Mouse (Mus musculus): ENCODE data around the gene Spata13. TPM values are rescaled to one million over a fixed set of nuclear protein-coding genes. Genes with fewer than 3 reads are reported as not detected.
A peak's percentile ranks its signal among the peaks of the same experiment; 100 is the strongest.

The Spata13 gene
- polyA plus RNA-seq, 1 experiment = 8.3 TPM

GRCm38 (mm10) chr14:60630981-60631380, 2.8 kb upstream of the Spata13 start:
- Histone ChIP-seq H3K4me3 (ENCODE audit: insufficient read depth, low read depth, low read length) (no peak overlapping the region), H3K4me1 (ENCODE audit: control insufficient read depth, insufficient read depth, insufficient read length, low read length) (0 out of 2 replicates have a peak, but pooled peaks cover under 1% of the 10 kb centered on the region), H3K27ac (replicated peaks; ENCODE audit: low read depth, low read length) (no peak overlapping the region)

DNA sequence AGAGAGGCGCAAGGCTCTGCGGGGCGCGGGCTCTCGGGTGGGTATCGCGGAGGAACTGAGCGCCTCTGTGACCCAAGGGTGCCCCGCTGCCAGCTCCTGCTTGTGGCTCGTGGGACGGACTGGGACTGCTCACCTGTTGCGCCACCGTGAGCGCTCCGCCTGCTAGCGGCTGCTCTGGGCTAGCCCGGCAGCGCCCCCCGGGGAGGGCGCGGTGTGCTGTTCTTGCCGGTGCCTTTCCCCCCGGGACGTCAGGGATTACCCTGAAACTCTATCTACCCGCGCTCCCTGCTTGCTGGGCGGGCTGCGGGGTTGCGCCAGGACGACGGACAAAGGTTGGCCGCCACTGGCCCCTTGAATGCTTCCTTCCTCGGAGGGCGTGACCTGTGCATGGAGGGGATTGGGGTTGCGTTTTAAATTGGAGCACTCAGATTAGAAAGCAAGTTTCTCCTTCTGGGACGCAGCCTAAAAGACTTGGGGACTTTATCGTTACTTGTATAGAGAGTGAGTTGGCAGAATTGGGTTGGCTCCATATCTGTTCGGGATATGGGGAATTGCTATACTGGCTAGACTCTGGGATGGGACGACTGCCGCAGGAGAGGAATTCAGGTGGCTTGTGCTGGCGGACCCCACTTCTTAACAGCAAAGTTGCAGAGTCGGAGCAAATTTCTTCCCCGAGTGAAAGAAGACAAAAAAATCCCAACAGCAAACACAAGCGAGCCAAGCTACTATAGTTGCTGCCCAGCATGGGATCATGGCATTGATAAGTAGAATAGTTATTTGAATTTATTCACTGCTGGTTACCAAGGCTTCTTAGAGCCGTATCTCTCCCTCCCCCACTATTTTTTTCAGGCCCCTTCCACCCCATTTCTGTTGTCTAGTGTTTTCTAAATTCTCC, 1.3 kb downstream of the Spata13 start:
- Histone ChIP-seq H3K4me1 (ENCODE audit: control insufficient read depth, insufficient read depth, insufficient read length, low read length) (peaks cover 6% of the 10 kb centered on the region; the same call in 1 of the 2 replicates), H3K27ac (replicated peaks; ENCODE audit: low read depth, low read length) (peak overlapping the region; percentile 27; the same call in 1 of the 2 replicates), H3K4me3 (ENCODE audit: insufficient read depth, low read depth, low read length) (peak overlapping the region; percentile 73)

DNA sequence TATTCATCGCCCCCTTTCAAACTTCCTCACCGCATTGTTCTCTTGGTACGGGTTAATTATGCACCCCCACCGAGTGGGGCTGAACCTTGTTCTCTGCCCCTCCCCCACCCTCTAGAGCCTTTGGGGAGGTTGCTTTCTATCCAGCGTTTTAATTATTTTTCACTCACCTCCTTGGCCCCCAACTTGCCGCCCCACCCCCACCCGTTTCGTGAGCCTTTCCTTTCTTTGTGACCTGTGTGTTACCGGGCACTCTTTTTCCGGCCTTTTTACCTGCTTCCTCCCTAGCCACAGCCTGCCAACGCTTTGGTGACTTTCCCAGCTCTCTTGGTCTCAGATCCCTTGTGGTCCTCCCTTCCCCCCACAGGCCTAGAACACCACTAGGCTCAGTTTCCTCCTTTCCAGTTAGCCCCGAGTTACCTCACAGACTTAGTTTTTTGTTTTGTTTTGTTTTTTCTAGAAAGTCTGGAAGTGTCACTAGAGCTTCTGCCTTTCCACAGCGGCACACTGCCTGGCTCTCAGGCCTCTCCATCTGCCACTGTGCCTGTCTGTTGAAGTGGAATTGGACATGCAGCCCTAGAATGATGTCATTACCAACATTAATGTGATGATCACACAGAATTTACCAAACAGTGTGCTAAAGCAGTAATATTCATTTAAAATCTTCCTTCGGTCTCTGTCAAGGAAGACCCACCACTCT, 2.3 kb downstream of the Spata13 start:
- peak overlapping the region; percentile 73 for H3K4me3 ChIP-seq (ENCODE audit: insufficient read depth, low read depth, low read length)
- H3K4me1 ChIP-seq (ENCODE audit: control insufficient read depth, insufficient read depth, insufficient read length, low read length) = peaks cover 6% of the 10 kb centered on the region; the same call in 1 of the 2 replicates
- peak overlapping the region; percentile 55 for H3K27ac ChIP-seq (replicated peaks; ENCODE audit: low read depth, low read length)

- Histone ChIP-seq H3K27ac (replicated peaks; ENCODE audit: low read depth, low read length) (peak overlapping the region; percentile 55), H3K4me3 (ENCODE audit: insufficient read depth, low read depth, low read length) (peak overlapping the region; percentile 73; the same call in 1 of the 2 replicates)
Measured at GRCm38 (mm10) chr14:60636608-60636980, 2.8 kb downstream of the Spata13 start.

DNA sequence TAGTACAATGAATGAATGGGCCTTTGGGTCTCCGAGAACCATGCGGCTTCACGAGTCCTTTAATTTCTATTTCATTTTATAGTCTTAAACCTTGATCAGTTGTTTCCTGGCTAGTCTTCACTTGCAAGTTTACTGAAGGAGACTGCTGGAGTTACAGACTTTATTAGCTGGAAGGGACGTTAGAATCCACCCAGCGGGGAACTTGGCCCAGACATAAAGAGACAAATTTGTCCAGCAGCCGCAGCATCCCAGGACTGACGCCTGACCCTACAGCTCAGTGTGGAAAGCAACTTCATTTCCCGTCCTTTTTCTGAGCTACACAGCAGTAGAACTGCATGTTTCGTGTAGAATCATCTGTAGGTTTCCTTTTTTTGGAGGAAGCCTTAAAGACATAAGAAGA, 3.2 kb downstream of the Spata13 start:
- Histone ChIP-seq H3K4me3 (ENCODE audit: insufficient read depth, low read depth, low read length) (no peak overlapping the region), H3K27ac (replicated peaks; ENCODE audit: low read depth, low read length) (no peak overlapping the region), H3K4me1 (ENCODE audit: control insufficient read depth, insufficient read depth, insufficient read length, low read length) (peaks cover 6% of the 10 kb centered on the region; the same call in 1 of the 2 replicates)

More at GRCm38 (mm10) chr14:60636608-60636980, 2.8 kb downstream of the Spata13 start:
- peaks cover 6% of the 10 kb centered on the region; the same call in 1 of the 2 replicates for H3K4me1 ChIP-seq (ENCODE audit: control insufficient read depth, insufficient read depth, insufficient read length, low read length)

- no peak overlapping the region for H3K4me3 ChIP-seq (ENCODE audit: insufficient read depth, low read depth, low read length)
- peaks cover 6% of the 10 kb centered on the region; the same call in 1 of the 2 replicates for H3K4me1 ChIP-seq (ENCODE audit: control insufficient read depth, insufficient read depth, insufficient read length, low read length)
- no peak overlapping the region for H3K27ac ChIP-seq (replicated peaks; ENCODE audit: low read depth, low read length)
Measured at GRCm38 (mm10) chr14:60638159-60638558, 4.4 kb downstream of the Spata13 start.

- H3K27ac ChIP-seq (replicated peaks; ENCODE audit: low read depth, low read length) = no peak overlapping the region
- H3K4me1 ChIP-seq (ENCODE audit: control insufficient read depth, insufficient read depth, insufficient read length, low read length) = peaks cover 6% of the 10 kb centered on the region; the same call in 1 of the 2 replicates
- H3K4me3 ChIP-seq (ENCODE audit: insufficient read depth, low read depth, low read length) = no peak overlapping the region
Measured at GRCm38 (mm10) chr14:60639195-60639594, 5.4 kb downstream of the Spata13 start.

- peaks cover 4% of the 10 kb centered on the region; the same call in 1 of the 2 replicates for H3K4me1 ChIP-seq (ENCODE audit: control insufficient read depth, insufficient read depth, insufficient read length, low read length)
- H3K4me3 ChIP-seq (ENCODE audit: insufficient read depth, low read depth, low read length) = no peak overlapping the region
- H3K27ac ChIP-seq (replicated peaks; ENCODE audit: low read depth, low read length) = no peak overlapping the region
Measured at GRCm38 (mm10) chr14:60641120-60641519, 7.3 kb downstream of the Spata13 start.

DNA sequence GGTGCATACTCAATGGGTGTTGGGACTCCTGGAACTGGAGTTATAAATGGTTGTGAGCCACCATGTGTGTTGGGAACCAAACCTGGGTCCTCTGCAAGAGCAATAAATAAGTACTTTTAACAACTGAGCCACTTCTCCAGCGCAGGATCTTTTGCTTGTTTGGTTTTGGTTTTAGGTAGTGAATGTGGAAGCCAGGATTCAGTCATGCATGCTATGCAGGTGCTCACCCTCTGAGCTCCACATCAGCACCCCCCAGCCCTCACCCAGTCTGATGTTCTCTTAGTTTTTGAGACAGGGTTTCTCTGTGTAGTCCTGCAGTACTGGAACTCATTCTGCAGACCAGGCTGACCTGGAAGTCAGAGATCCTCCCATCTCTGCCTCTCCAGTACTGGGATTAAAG, 8.3 kb downstream of the Spata13 start:
- Histone ChIP-seq H3K4me3 (ENCODE audit: insufficient read depth, low read depth, low read length) (no peak overlapping the region), H3K27ac (replicated peaks; ENCODE audit: low read depth, low read length) (no peak overlapping the region), H3K4me1 (ENCODE audit: control insufficient read depth, insufficient read depth, insufficient read length, low read length) (no peaks in the 10 kb centered on the region)

- 0 out of 2 replicates have a peak, but pooled peaks cover 2% of the 10 kb centered on the region for H3K4me1 ChIP-seq (ENCODE audit: control insufficient read depth, insufficient read depth, insufficient read length, low read length)
- H3K4me3 ChIP-seq (ENCODE audit: insufficient read depth, low read depth, low read length) = no peak overlapping the region
- H3K27ac ChIP-seq (replicated peaks; ENCODE audit: low read depth, low read length) = no peak overlapping the region
Measured at GRCm38 (mm10) chr14:60643098-60643870, 9.5 kb downstream of the Spata13 start.

DNA sequence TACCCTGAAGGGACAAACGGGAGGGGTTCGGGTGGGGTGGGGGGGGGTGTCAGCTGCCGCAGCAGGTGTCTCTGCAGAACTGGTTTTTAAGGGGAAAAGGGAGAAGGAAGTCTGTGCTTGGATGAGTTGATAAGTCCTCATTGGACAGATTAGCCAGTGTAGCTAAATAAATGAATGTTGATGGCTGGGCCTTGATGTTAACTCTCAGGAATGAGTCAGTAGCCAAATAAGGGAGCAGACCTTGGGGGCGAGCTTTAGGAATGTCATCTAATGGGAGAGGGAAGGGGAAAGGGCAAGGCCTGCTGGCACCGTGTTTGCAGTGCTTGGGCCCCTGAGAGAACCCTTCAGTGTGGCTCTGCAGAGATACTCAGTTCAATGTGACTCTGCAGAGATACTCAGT, 12.6 kb downstream of the Spata13 start:
- no peak overlapping the region for H3K4me3 ChIP-seq (ENCODE audit: insufficient read depth, low read depth, low read length)
- 0 out of 2 replicates have a peak, but pooled peaks cover 2% of the 10 kb centered on the region for H3K4me1 ChIP-seq (ENCODE audit: control insufficient read depth, insufficient read depth, insufficient read length, low read length)
- no peak overlapping the region for H3K27ac ChIP-seq (replicated peaks; ENCODE audit: low read depth, low read length)

- Histone ChIP-seq H3K4me3 (ENCODE audit: insufficient read depth, low read depth, low read length) (no peak overlapping the region), H3K27ac (replicated peaks; ENCODE audit: low read depth, low read length) (no peak overlapping the region), H3K4me1 (ENCODE audit: control insufficient read depth, insufficient read depth, insufficient read length, low read length) (0 out of 2 replicates have a peak, but pooled peaks cover 2% of the 10 kb centered on the region)
Measured at GRCm38 (mm10) chr14:60647885-60648284, 14.1 kb downstream of the Spata13 start.

- no peak overlapping the region for H3K27ac ChIP-seq (replicated peaks; ENCODE audit: low read depth, low read length)
- no peak overlapping the region for H3K4me3 ChIP-seq (ENCODE audit: insufficient read depth, low read depth, low read length)
- 0 out of 2 replicates have a peak, but pooled peaks cover 2% of the 10 kb centered on the region for H3K4me1 ChIP-seq (ENCODE audit: control insufficient read depth, insufficient read depth, insufficient read length, low read length)
Measured at GRCm38 (mm10) chr14:60648956-60649355, 15.2 kb downstream of the Spata13 start.

DNA sequence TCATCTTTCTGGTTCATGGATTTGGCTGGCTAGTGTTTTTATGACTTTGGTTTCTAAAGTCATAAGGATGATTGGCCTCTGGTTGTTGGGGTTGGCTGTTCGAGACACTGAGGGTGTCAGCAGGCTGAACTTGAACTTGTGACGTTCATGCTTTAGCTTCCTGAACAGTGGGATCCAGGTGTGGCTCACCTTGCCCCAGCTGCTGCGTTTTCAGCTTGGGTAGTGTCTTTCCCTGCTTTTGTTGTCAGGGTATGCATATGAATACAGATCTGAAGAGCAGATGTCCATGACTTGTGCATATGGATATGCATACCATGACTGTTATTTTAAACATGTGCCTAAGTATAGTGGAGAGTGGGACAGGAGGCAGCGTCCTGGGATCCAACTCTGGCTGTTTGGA, 19.4 kb downstream of the Spata13 start:
- no peaks in the 10 kb centered on the region for H3K4me1 ChIP-seq (ENCODE audit: control insufficient read depth, insufficient read depth, insufficient read length, low read length)
- no peak overlapping the region for H3K4me3 ChIP-seq (ENCODE audit: insufficient read depth, low read depth, low read length)
- H3K27ac ChIP-seq (replicated peaks; ENCODE audit: low read depth, low read length) = no peak overlapping the region

- Histone ChIP-seq H3K27ac (replicated peaks; ENCODE audit: low read depth, low read length) (no peak overlapping the region), H3K4me3 (ENCODE audit: insufficient read depth, low read depth, low read length) (no peak overlapping the region), H3K4me1 (ENCODE audit: control insufficient read depth, insufficient read depth, insufficient read length, low read length) (no peaks in the 10 kb centered on the region)
Measured at GRCm38 (mm10) chr14:60653977-60654376, 20.2 kb downstream of the Spata13 start.
